Mouse (Mus musculus) limb, embryonic 13.5 days (tissue): Measurements from ENCODE around the gene Fam98c. TPM values are rescaled to one million over a fixed set of nuclear protein-coding genes. Genes with fewer than 3 reads are reported as not detected.
"Not testable (repeated sequence)": the region's sequence is repeated elsewhere in the genome, so short reads cannot be mapped to it uniquely, and the experiment has no call there.

Experiments
- ATAC-seq: fragments of 200-750 bp; cut with Nextera tagmentation; 2 replicates; pipeline ENCODE4 v1.8.0; 2017; ENCODE audit warnings: low read depth, moderate number of reproducible peaks, moderate TSS enrichment; ENCODE audit not compliant: low FRiP score
- H3K27ac ChIP-seq: fragments of 300-500 bp; sonication (generic); 2 replicates; pipeline ENCODE4 v1.5.1; 2015; ENCODE audit warnings: inconsistent platforms, mild to moderate bottlenecking, moderate library complexity
- H3K27me3 ChIP-seq: fragments of 300-500 bp; sonication (generic); 2 replicates; pipeline ENCODE4 v1.6.1; 2015; ENCODE audit warnings: mild to moderate bottlenecking, inconsistent platforms
- H3K36me3 ChIP-seq: fragments of 300-500 bp; sonication (generic); 2 replicates; pipeline ENCODE4 v1.6.1; 2015; ENCODE audit warnings: inconsistent platforms, mild to moderate bottlenecking, moderate library complexity
- H3K4me1 ChIP-seq: fragments of 300-500 bp; sonication (generic); 2 replicates; pipeline ENCODE4 v1.6.1; 2015; ENCODE audit warnings: inconsistent platforms
- H3K4me2 ChIP-seq: fragments of 300-500 bp; sonication (generic); replicated peaks from 2 replicates; pipeline ENCODE4 v1.6.1; 2015; ENCODE audit warnings: inconsistent platforms, mild to moderate bottlenecking, moderate library complexity
- H3K4me3 ChIP-seq: fragments of 300-500 bp; sonication (generic); 2 replicates; pipeline ENCODE4 v1.5.1; 2015; ENCODE audit warnings: moderate library complexity, mild to moderate bottlenecking, inconsistent platforms
- H3K9ac ChIP-seq: fragments of 300-500 bp; sonication (generic); 2 replicates; pipeline ENCODE4 v1.6.1; 2015; ENCODE audit warnings: mild to moderate bottlenecking, inconsistent platforms
- H3K9me3 ChIP-seq: fragments of 300-500 bp; sonication (generic); 2 replicates; pipeline ENCODE4 v1.6.1; 2016; ENCODE audit warnings: inconsistent platforms
- WGBS: fragments of 180-500 bp; shearing (Covaris S2); methylation state at CpG from one replicate; pipeline ENCODE4 v1.1.7; 2015; 5-methylcytosine and 5-hydroxymethylcytosine counted together
- polyA plus RNA-seq: library from polyadenylated mRNA; unstranded; fragments of >200 nt; fragmentation: Nextera tagmentation; extraction: Ambion mirVana; gene quantifications from 2 replicates; pipeline ENCODE4 v1.2.1, GENCODE M21; 2015

The Fam98c gene
- 11.5 and 12.5 TPM in 2 replicates for polyA plus RNA-seq

DNA sequence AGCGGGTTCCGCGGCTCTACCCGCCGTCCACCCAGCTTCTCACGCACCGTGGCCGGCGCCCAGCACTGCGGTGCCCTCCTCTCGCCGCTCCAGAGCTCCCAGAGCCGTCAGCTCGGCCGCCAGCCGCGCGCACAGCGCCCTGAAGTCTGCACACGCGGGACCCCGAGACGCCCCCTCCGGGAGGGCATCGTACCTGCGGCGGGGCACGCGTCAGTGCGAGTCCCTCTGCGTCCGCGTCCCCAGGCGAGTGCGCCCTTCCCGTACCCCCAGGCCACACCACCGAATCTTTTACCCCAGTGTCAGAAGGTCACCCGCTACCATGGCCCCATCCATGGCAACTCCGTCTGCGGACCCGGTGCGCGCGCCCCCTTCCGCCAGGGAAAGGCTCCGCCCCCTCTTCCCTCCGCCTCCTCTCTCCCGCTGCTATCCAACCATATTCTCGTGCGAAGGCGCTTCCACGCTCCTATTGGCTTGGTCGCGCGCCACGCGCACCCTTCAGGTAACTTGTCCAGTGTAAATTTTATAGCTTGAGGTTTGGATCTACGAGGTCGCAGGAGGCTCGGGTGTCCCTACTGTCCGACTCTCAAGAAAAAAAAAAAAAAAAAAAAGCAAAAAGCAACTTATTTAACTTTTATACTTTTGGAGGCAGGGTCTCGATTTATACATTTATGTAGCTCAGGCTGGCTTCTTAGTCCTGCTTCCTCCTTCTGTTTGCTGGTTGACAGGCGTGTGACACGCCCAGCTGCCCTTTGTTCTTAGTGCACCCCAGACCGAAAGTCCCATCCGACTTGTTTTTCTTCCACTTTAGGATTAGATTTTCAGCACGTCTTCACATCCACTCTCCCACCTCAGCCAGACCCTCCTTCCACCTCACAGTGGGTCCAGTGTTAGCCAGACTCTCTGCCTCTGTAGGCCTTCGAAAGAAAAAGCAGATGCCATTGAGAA, at the start of gene Fam98c:
Fam98c (minus strand) TSS at position 397 of the 945 bp plus-strand sequence.
- H3K9ac ChIP-seq: peak within 1 kb of the TSS; percentile 85
- H3K4me3 ChIP-seq: peak within 1 kb of the TSS; percentile 82
- H3K9me3 ChIP-seq: no peaks in the 10 kb centered on the region
- peaks cover 32% of the 10 kb centered on the region for H3K27me3 ChIP-seq
- H3K4me2 ChIP-seq: peak within 1 kb of the TSS; percentile 97
- H3K27ac ChIP-seq: peak within 1 kb of the TSS; percentile 83
- peaks cover 6% of the 10 kb centered on the region for H3K36me3 ChIP-seq
- ATAC-seq: peak; percentile 79
- WGBS: 3% methylated on average over 62 of the region's 68 CpGs
- 0 out of 2 replicates have a peak, but pooled peaks cover 4% of the 10 kb centered on the region for H3K4me1 ChIP-seq

DNA sequence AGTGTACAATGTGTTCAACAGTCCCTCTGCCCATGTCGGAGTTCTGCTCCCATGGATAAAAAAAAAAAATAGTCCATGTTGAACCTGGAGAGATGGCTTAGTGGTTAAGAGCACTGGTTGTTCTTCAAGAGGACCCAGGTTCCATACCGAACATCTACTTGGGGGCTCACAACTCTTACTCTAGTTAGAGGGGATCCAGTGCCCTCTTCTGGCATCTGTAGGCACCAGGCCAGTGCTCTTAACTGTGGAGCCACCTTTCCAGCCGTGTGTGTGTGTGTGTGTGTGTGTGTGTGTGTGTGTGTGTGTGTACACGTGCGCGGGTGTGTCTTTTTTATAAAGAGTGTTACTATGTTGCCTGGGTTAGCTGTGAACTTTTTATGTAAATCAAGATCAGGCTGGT, 46.5 kb upstream of the Fam98c start:
- no peak overlapping the region for H3K27ac ChIP-seq
- no peak overlapping the region for H3K9ac ChIP-seq
- ATAC-seq: no peak
- no peaks in the 10 kb centered on the region for H3K36me3 ChIP-seq
- WGBS: 78% methylated on average over 6 of the region's 6 CpGs
- H3K4me3 ChIP-seq: no peak overlapping the region
- no peak overlapping the region for H3K4me2 ChIP-seq
- H3K27me3 ChIP-seq: no peaks in the 10 kb centered on the region
- H3K9me3 ChIP-seq: no peaks in the 10 kb centered on the region
- H3K4me1 ChIP-seq: no peaks in the 10 kb centered on the region

DNA sequence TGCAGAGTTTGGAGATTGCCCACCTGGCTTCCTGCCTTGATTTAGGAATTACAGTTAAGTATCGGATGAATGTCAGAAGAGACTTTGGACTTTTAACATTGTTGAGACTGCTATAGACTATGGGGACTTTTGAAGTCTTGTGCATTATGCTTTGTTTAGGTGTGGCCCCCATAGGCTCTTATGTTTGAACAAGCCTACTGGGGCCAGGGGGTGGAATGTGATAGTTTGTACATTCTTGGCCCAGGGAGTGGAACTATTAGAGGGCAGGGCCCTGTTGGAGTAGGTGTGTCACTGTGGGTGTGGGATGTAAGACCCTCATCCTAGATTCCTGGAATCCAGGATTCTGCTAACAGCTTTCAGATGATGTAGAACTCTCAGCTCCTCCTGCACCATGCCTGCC, 38.2 kb upstream of the Fam98c start:
- not testable (repeated sequence) for H3K27me3 ChIP-seq, H3K4me3 ChIP-seq, H3K4me2 ChIP-seq, H3K4me1 ChIP-seq, H3K36me3 ChIP-seq, H3K9me3 ChIP-seq, H3K9ac ChIP-seq, H3K27ac ChIP-seq, ATAC-seq
- 88% methylated on average over 1 of the region's 1 CpGs for WGBS

DNA sequence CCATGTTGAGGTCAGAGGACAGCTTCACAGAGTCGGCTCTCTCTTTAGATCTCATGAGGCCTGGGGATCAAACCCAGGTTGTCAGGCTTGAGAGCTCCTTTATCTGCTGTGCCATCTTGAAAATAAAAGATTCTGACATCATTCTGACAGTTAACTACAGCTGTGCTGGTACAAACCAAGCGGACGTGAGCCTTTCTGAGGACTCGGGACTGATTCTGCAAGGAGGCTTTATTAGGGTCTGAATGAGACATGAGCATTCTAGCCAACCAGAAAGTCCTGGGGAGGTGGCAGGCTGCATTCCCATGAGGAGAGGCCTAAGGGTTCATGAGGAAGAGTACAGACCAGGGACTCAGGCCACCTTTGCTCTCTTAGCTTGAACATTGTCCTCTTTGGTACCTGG, 25.3 kb upstream of the Fam98c start:
- not testable (repeated sequence) for H3K4me2 ChIP-seq, H3K27ac ChIP-seq, H3K4me3 ChIP-seq, H3K27me3 ChIP-seq, H3K9ac ChIP-seq, ATAC-seq, H3K9me3 ChIP-seq
- WGBS: 96% methylated on average over 4 of the region's 4 CpGs
- H3K4me1 ChIP-seq: peaks cover 16% of the 10 kb centered on the region
- peaks cover 17% of the 10 kb centered on the region for H3K36me3 ChIP-seq

DNA sequence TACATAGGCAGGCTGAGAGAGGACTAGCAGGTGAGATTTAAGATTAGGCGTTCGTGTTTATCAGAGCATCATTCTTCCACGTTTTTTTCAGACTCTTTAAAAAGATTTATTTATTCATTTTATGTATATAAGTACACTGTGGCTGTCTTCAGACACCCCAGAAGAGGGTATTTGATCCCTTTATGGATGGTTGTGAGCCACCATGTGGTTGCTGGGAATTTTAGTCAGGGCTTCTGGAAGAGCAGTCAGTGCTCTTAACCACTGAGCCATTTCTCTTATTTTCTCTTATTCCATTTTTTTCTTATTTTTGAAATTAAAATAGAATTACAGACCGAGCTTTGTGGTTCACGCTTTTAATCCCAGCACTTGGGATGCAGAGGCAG, 24.8 kb upstream of the Fam98c start:
- no peak; the same call in none of the 2 replicates for ATAC-seq
- Histone ChIP-seq H3K4me2 (peak overlapping the region; percentile 82), H3K27ac (no peak overlapping the region; the same call in 1 of the 2 replicates), H3K4me1 (peaks cover 16% of the 10 kb centered on the region), H3K4me3 (peak overlapping the region; percentile 84), H3K9me3 (no peaks in the 10 kb centered on the region), H3K9ac (no peak overlapping the region), H3K36me3 (peaks cover 21% of the 10 kb centered on the region), H3K27me3 (no peaks in the 10 kb centered on the region)
- WGBS: 41% methylated on average over 5 of the region's 5 CpGs

DNA sequence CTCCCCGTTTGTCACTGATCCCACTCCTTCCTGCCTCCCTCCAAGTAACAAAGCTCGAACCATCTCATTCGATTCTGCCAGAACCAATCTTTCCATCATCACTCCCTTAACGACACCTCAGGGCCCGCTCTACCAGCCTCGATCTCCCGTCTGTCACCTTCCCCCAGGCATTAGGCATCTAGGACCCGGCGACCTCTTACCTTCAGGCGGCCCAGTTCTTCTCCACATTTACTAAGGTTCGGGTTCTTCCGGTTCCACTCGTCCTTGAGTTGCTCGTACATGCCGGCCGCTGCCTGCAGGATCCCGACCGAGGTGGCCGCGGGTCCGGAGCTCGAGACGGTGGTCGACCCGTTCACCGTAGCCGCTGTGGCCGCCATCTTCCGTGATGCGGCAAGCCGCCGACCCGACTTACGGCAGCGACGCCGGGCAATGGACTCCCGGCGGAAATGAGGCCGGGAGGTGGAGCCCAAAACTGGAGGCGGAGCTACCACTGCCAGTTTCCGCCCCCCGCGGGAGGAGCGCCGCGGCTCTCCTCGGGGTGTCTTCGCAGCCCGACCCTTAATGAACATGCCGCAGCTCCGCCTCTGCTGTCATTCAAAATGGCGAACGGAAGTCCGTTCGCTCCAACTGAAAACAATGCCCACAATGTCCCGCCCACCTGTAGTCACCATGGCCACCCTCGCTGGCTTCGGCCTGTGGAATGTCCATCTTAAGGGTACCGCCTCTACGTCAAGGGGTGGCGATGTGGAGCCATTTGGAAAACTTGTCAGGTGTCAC, 24.2 kb upstream of the Fam98c start, which contains the start of gene Psmd8:
Psmd8 (minus strand) TSS at position 625 of the 777 bp plus-strand sequence.
- Histone ChIP-seq H3K9ac (peak within 1 kb of the TSS; percentile 88), H3K4me1 (peaks cover 16% of the 10 kb centered on the region), H3K27me3 (peaks cover 3% of the 10 kb centered on the region; the same call in 1 of the 2 replicates), H3K4me2 (peak within 1 kb of the TSS; percentile 82), H3K27ac (peak within 1 kb of the TSS; percentile 33; the same call in 1 of the 2 replicates), H3K4me3 (peak within 1 kb of the TSS; percentile 84), H3K9me3 (no peaks in the 10 kb centered on the region), H3K36me3 (peaks cover 27% of the 10 kb centered on the region)
- WGBS: under 1% methylated on average over 62 of the region's 62 CpGs
- peak; percentile 98 for ATAC-seq

DNA sequence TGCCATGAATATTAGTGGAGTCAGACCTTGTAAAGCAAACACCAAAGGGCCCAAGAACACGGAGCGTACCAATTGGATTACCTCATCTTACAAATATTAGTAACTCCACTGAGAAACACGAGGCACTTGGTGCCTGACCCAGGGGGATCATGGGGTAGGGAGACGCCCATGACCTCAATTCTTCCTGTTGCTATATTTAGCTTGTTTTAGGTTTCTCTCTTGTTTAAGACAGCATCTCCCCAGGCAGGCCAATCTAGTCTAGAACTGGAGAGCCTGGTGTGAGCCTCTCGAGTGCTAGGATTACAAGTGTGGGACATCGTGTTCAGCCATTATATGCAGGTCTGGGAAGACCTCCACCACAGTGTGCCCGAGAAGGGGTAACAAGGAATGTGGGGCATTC, 23.3 kb upstream of the Fam98c start:
- Histone ChIP-seq H3K27ac (no peak overlapping the region), H3K9ac (peak overlapping the region; percentile 88), H3K9me3 (no peaks in the 10 kb centered on the region), H3K4me2 (peak overlapping the region; percentile 82), H3K27me3 (peaks cover 12% of the 10 kb centered on the region), H3K4me1 (peaks cover 16% of the 10 kb centered on the region), H3K4me3 (peak overlapping the region; percentile 84), H3K36me3 (peaks cover 37% of the 10 kb centered on the region)
- 56% methylated on average over 7 of the region's 7 CpGs for WGBS
- ATAC-seq: no peak

DNA sequence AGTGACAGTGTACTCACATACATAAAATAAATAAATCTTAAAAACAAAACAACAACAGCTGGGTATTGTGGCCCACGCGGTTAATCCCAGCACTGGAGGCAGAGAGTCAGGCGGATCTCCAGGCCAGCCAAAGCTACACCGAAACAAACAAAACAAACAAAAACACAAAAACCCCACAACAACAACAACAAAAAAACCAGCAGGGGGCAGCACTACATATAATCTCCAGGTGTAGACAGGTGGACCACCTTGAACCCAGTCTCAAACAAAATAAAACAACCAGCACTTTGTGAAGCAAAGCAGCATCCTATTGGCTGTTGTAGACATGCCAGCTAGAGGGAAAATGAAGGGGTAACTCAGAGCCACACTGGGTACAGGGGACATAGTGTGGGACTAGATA, 22.1 kb upstream of the Fam98c start:
- peaks cover 24% of the 10 kb centered on the region for H3K27me3 ChIP-seq
- H3K4me3 ChIP-seq: peak overlapping the region; percentile 84; the same call in 1 of the 2 replicates
- no peak overlapping the region for H3K9ac ChIP-seq
- H3K27ac ChIP-seq: no peak overlapping the region
- WGBS: 93% methylated on average over 4 of the region's 4 CpGs
- no peaks in the 10 kb centered on the region for H3K9me3 ChIP-seq
- peaks cover 49% of the 10 kb centered on the region for H3K36me3 ChIP-seq
- 0 out of 2 replicates have a peak overlapping the region, but pooled peaks have one; percentile 82 for H3K4me2 ChIP-seq
- H3K4me1 ChIP-seq: peaks cover 16% of the 10 kb centered on the region
- no peak for ATAC-seq

DNA sequence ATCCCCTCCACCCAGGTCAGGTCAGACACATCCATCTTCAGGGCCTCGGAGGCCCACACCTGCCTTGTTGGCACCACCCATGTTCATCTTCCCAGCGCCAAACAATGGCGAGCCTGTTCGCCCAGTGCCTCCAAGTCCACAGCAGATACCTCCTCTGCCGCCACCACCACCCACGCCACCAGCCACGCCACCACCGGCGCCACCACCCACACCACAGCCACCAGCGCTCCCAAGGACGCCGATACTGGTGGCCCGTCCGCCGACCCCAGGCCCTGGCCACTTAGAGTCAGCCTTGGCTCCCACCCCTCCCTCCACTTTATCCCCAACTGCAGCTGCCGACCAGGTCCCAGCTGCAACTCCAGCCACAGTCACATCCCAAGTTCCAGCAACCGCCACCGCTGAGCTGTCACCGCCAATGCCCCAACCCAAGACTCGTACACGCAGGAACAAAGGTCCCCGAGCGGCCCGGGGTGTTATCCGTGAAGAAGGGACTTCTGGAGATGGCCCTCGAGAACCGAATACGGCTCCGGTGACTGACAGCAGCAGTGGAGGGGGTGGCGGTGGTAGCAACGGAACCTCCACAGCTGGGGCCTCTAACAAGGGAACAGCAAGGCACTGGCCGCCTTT, 16.5 kb upstream of the Fam98c start:
- 40% methylated on average over 31 of the region's 32 CpGs for WGBS
- peaks cover 47% of the 10 kb centered on the region for H3K36me3 ChIP-seq
- no peak overlapping the region for H3K9ac ChIP-seq
- no peak overlapping the region for H3K27ac ChIP-seq
- no peak for ATAC-seq
- H3K4me3 ChIP-seq: peak overlapping the region; percentile 74; the same call in 1 of the 2 replicates
- peak overlapping the region; percentile 9; the same call in 1 of the 2 replicates for H3K4me2 ChIP-seq
- H3K9me3 ChIP-seq: no peaks in the 10 kb centered on the region
- peaks cover 41% of the 10 kb centered on the region for H3K4me1 ChIP-seq
- peaks cover 57% of the 10 kb centered on the region for H3K27me3 ChIP-seq

DNA sequence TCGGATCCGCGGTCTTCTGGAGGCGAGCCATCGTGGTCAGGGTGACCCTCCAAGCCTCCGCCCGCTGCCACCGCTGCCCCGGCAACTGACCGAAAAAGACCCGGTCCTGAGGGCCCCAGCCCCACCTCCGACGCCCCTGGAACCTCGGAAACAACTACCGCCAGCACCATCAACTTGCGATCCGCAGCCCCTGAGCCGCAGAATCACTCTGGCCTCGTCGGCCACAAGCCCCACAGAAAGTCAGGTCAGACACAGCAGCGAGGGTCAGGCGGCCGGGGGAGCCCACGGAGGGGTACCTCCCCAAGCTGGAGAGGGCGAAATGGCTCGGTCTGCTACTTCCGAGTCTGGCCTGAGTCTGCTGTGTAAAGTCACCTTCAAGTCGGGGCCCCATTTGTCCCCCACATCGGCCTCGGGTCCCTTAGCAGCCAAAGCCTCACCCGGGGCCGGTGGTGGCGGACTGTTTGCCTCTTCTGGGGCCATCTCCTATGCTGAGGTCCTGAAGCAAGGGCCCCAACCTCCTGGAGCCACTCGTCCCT, 15.6 kb upstream of the Fam98c start:
- Histone ChIP-seq H3K36me3 (peaks cover 42% of the 10 kb centered on the region), H3K9ac (peak overlapping the region; percentile 59), H3K4me1 (peaks cover 41% of the 10 kb centered on the region), H3K4me3 (peak overlapping the region; percentile 74), H3K9me3 (no peaks in the 10 kb centered on the region), H3K4me2 (peak overlapping the region; percentile 86), H3K27me3 (peaks cover 62% of the 10 kb centered on the region), H3K27ac (no peak overlapping the region)
- no peak for ATAC-seq
- WGBS: 5% methylated on average over 34 of the region's 34 CpGs

DNA sequence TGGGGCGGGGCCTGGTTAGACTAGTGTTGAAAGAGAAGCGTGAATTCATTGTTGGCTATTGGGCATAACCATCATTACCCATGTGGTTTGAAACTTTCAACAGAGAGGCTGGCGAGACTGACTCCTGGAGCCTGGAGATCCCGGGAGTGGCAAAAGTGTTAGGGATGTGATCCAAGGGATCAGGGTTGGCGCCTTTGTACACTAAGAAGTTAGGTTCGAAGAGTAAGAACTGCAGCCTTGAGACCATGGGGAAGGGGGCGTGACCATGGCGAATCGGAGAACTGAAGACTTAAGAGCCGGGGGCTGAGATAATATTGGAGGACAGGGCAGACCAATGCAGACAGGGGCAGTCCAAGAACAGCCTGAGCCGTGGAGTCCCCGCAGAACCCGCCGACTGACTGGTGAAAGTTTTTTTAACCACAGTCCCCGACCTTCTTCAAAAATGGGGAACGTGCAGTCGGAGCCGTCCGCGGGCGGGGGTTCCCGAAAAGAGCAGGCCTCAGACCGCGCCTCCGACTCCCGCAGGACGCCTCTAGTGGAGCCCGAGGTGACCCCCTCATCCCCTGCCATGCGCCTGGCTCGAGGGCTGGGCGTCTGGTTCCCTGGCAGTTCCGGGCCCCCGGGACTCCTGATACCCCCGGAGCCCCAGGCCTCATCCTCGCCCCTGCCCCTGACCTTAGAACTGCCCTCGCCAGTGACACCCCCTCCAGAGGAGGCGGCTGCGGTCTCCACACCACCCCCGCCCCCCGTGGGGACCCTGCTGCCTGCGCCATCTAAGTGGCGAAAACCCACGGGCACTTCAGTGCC, 14.9 kb upstream of the Fam98c start:
- Histone ChIP-seq H3K9me3 (no peaks in the 10 kb centered on the region), H3K4me2 (peak overlapping the region; percentile 86), H3K27me3 (peaks cover 62% of the 10 kb centered on the region), H3K27ac (no peak overlapping the region), H3K4me1 (peaks cover 41% of the 10 kb centered on the region), H3K9ac (peak overlapping the region; percentile 59), H3K36me3 (peaks cover 35% of the 10 kb centered on the region), H3K4me3 (peak overlapping the region; percentile 74)
- ATAC-seq: no peak
- 3% methylated on average over 43 of the region's 43 CpGs for WGBS
